Mouse (Mus musculus): ENCODE data around the gene BC024063. TPM values are rescaled to one million over a fixed set of nuclear protein-coding genes. Genes with fewer than 3 reads are reported as not detected.

BC024063 gene
- polyA plus RNA-seq (2021; fragmentation: Nextera tagmentation), result 1.4 and 2.0 TPM in 2 replicates
- long read RNA-seq, experiment 1, transcript BC024063-201 (4 exons, 2,726 nt), result major isoform, 33 of 37 reads
- long read RNA-seq, experiment 1, partial matches to known transcripts, result 4 of 37 reads
- long read RNA-seq, experiment 1, other reads (novel, unspliced or antisense), result 0 of 37 reads
- long read RNA-seq, experiment 2, partial matches to known transcripts, result 0 of 1 reads
- long read RNA-seq, experiment 2, other reads (novel, unspliced or antisense), result 0 of 1 reads

DNA sequence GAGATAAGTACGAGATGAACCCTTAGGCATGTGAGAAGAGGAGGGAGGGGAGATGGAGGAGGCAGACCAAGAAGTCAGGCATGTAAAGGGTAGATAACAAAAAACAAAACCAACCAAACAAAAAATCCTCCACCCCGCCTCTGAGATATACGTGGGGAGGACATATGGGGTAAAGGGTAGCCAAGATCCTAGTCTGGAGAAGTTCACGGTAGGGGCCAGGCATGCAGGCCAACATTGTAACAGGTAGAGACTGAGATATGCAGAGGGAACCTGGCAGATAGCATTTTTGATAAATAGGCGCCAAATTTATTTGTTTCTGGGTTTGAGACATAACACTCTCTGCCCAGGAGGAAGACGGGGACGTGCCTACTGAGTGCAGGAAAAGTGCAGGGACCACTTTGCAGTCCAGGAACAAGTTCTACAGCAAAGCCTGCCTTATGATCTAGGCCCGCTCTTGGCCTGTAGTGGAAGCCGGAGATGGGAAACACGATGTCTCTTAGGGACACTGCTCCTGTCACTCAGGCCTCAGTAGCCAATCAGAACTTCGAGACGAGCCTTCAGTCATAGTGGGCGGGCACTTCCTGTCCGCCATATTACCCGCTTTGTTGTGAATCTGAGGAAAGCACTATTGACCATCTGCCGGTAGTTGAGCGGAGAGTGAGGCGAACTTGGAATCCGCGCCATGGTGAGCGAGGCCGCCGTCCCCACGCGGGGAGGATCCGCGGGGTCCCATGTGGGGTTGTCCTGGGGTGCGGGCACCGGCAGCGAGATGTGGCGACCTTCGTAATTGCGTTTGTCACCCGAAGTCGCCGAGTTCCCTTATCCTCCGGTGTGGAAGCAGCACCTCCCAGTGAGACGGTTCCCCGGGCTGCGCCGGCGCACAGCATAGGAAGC lies at the start of gene BC024063:
Gene BC024063 (plus strand): TSS at position 626 of the 894 bp plus-strand sequence.

DNA sequence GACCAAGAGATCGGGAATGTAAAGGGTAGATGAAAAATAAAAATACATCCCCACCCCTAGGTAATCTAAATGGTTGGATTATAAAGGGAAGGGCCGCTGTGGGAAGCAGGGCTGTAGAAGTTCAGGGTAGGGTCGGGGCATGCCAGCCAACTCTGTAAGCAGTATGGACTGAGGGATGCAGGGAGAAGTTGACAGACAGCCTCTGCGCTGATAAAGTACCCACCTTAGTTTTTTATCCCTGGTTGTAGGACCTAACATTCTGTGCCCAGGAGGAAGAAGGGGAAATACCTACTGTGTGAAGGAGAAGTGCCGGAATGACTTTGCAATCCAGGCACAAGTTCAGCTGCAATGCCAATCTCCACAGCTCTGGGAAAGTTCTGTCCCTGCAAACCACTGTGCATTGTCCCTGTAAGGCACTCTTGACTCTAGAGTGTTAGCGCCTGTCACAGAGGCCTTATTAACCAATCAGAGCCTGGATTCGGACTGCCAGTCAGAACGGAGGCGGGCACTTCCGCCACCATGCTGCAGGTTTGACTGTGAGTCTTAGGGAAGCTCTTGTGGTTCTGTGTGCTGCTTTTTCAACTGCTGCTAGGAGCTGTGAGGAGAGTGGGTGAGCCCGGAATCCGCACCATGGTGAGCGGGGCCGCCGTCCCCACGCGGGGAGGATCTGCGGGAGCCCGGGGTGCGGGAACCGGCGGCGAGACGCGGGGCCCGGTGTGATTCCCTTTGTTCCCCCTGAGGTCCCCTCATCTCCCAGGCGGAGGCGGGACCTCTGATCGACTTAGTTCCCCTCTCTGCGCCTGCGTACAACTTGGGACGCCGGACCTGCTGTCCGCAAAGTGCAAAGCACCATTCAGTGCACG lies 35.3 kb upstream of the BC024063 start, which contains the start of gene Zfp873:
Gene Zfp873 (plus strand): TSS at position 527 of the 863 bp plus-strand sequence.

DNA sequence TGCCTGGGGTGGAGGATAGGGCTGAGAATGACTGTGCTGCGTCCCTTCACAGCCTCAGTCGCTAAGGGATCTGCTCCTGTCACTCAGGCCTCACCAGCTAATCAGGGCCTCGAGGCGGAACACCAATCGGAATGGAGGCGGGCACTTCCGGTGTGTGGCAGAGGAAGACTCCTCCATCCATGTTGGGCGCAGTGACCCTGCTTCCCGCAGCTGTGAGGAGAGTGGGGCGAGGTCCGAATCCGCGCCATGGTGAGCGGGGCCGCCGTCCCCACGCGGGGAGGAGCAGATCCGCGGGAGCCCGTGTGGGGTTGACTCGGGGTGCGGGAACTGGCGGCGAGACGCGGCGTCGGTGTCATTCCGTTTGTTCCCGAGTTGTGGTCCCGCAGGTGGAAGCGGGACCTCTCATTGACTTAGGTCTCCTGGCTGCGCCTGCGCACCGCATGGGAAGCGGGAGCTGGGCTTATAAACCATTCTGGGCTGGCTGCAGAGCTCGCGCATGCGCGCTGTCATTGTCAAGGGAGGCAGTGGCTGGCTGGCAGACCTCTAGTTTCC lies 44.8 kb downstream of the BC024063 start, which contains the start of gene AU041133:
Gene AU041133 (plus strand): TSS at position 164 of the 552 bp plus-strand sequence.

Other genes starting within 250 kb of the BC024063 start
- gene Gm32687, start 219.4 kb upstream of the BC024063 start, polyA plus RNA-seq (2021; fragmentation: Nextera tagmentation), result 3.2 and 4.0 TPM in 2 replicates
- 1.7 and 1.8 TPM in 2 replicates for gene Zfp781, start 152.9 kb upstream of the BC024063 start, polyA plus RNA-seq (2021; fragmentation: Nextera tagmentation)
- gene Zfp873, start 35.2 kb upstream of the BC024063 start, polyA plus RNA-seq (2021; fragmentation: Nextera tagmentation), result 4.4 and 4.6 TPM in 2 replicates
- gene AU041133, start 44.7 kb downstream of the BC024063 start, polyA plus RNA-seq (2021; fragmentation: Nextera tagmentation), result 3.1 and 4.5 TPM in 2 replicates
- gene Zfp938, start 157.9 kb downstream of the BC024063 start, polyA plus RNA-seq (2021; fragmentation: Nextera tagmentation), result 17.5 and 22.0 TPM in 2 replicates
- not detected in 2 replicates for gene 4932415D10Rik, start 233.2 kb downstream of the BC024063 start, polyA plus RNA-seq (2021; fragmentation: Nextera tagmentation)

All from left cerebral cortex, adult 6 months (tissue).